Mouse (Mus musculus) stomach, embryonic 15.5 days (tissue): ENCODE measurements around the gene Rad1. TPM values are rescaled to one million over a fixed set of nuclear protein-coding genes. Genes with fewer than 3 reads are reported as not detected.
A peak's percentile ranks its signal among the peaks of the same experiment; 100 is the strongest.
"Not testable (repeated sequence)": the region's sequence is repeated elsewhere in the genome, so short reads cannot be mapped to it uniquely, and the experiment has no call there.

Experiments used
- ATAC-seq: fragments of 200-750 bp; cut with Nextera tagmentation; 2 replicates; pipeline ENCODE4 v1.8.0; 2017; ENCODE audit warnings: low read depth, moderate number of reproducible peaks, moderate TSS enrichment; ENCODE audit not compliant: insufficient read depth, low FRiP score
- H3K27ac ChIP-seq: fragments of 300-500 bp; sonication (generic); 2 replicates; pipeline ENCODE4 v1.5.1; 2015; ENCODE audit warnings: mild to moderate bottlenecking, inconsistent platforms
- H3K27me3 ChIP-seq: fragments of 300-500 bp; sonication (generic); replicated peaks from 2 replicates; pipeline ENCODE4 v1.6.1; 2015; ENCODE audit warnings: inconsistent platforms
- H3K36me3 ChIP-seq: fragments of 300-500 bp; sonication (generic); 2 replicates; pipeline ENCODE4 v1.6.1; 2015; ENCODE audit warnings: inconsistent platforms
- H3K4me1 ChIP-seq: fragments of 300-500 bp; sonication (generic); 2 replicates; pipeline ENCODE4 v1.6.1; 2015; ENCODE audit warnings: inconsistent platforms
- H3K4me2 ChIP-seq: fragments of 300-500 bp; sonication (generic); 2 replicates; pipeline ENCODE4 v1.6.1; 2015; ENCODE audit warnings: mild to moderate bottlenecking, inconsistent platforms
- H3K4me3 ChIP-seq: fragments of 300-500 bp; sonication (generic); replicated peaks from 2 replicates; pipeline ENCODE4 v1.5.1; 2015; ENCODE audit warnings: inconsistent platforms
- H3K9ac ChIP-seq: fragments of 300-500 bp; sonication (generic); 2 replicates; pipeline ENCODE4 v1.6.1; 2015; ENCODE audit warnings: inconsistent platforms
- H3K9me3 ChIP-seq: fragments of 300-500 bp; sonication (generic); 2 replicates; pipeline ENCODE4 v1.6.1; 2016; ENCODE audit warnings: inconsistent platforms
- WGBS: fragments of 180-500 bp; shearing (Covaris S2); methylation state at CpG from one replicate; pipeline ENCODE4 v1.1.7; 2015; 5-methylcytosine and 5-hydroxymethylcytosine counted together
- polyA plus RNA-seq: library from polyadenylated mRNA; unstranded; fragments of >200 nt; fragmentation: Nextera tagmentation; extraction: Ambion mirVana; gene quantifications from 2 replicates; pipeline ENCODE4 v1.2.1, GENCODE M21; 2015

Gene Rad1
- polyA plus RNA-seq, 1 experiment from 2014 or later: 32.7 TPM

GRCm38 (mm10) chr15:10470151-10470831, 15.5 kb upstream of the Rad1 start, which contains the start of gene Dnajc21:
TSS of gene Dnajc21 (minus strand) at chr15:10470516.
- Histone ChIP-seq H3K4me1 (peaks cover 13% of the 10 kb centered on the region; the same call in 1 of the 2 replicates), H3K27me3 (no peaks in the 10 kb centered on the region), H3K4me2 (peak within 1 kb of the TSS; percentile 80), H3K36me3 (0 out of 2 replicates have a peak, but pooled peaks cover 1% of the 10 kb centered on the region), H3K27ac (peak within 1 kb of the TSS; percentile 82), H3K4me3 (peak within 1 kb of the TSS; percentile 80), H3K9ac (peak within 1 kb of the TSS; percentile 65), H3K9me3 (no peaks in the 10 kb centered on the region)
- 0% methylated on average over 43 of the region's 87 CpGs for WGBS
- ATAC-seq: peak; percentile 96

GRCm38 (mm10) chr15:10470941-10471340, 14.9 kb upstream of the Rad1 start:
- Histone ChIP-seq H3K9me3 (no peaks in the 10 kb centered on the region), H3K36me3 (0 out of 2 replicates have a peak, but pooled peaks cover 8% of the 10 kb centered on the region), H3K27ac (peak overlapping the region; percentile 82), H3K27me3 (no peaks in the 10 kb centered on the region), H3K9ac (no peak overlapping the region), H3K4me3 (peak overlapping the region; percentile 80), H3K4me1 (peaks cover 13% of the 10 kb centered on the region; the same call in 1 of the 2 replicates), H3K4me2 (peak overlapping the region; percentile 80)
- 16% methylated on average over 3 of the region's 3 CpGs for WGBS
- no peak for ATAC-seq

GRCm38 (mm10) chr15:10486365-10486839, 584 bp downstream of the Rad1 start:
- under 1% methylated on average over 18 of the region's 18 CpGs for WGBS
- Histone ChIP-seq H3K36me3 (peaks cover 6% of the 10 kb centered on the region; the same call in 1 of the 2 replicates), H3K9me3 (no peaks in the 10 kb centered on the region)

GRCm38 (mm10) chr15:10487246-10487645, 1.4 kb downstream of the Rad1 start:
- Histone ChIP-seq H3K36me3 (peaks cover 12% of the 10 kb centered on the region; the same call in 1 of the 2 replicates), H3K9me3 (no peaks in the 10 kb centered on the region), H3K4me2 (peak overlapping the region; percentile 68), H3K4me3 (no peak overlapping the region; the same call in 1 of the 2 replicates), H3K27me3 (no peaks in the 10 kb centered on the region), H3K27ac (no peak overlapping the region), H3K4me1 (0 out of 2 replicates have a peak, but pooled peaks cover 8% of the 10 kb centered on the region), H3K9ac (no peak overlapping the region)
- ATAC-seq: no peak
- 60% methylated on average over 2 of the region's 2 CpGs for WGBS

More at GRCm38 (mm10) chr15:10486365-10486839, 584 bp downstream of the Rad1 start:
- ATAC-seq: no peak
- H3K4me3 ChIP-seq: peak overlapping the region; percentile 87
- H3K4me2 ChIP-seq: peak overlapping the region; percentile 68
- H3K4me1 ChIP-seq: 0 out of 2 replicates have a peak, but pooled peaks cover 8% of the 10 kb centered on the region
- H3K27ac ChIP-seq: peak overlapping the region; percentile 42
- H3K9ac ChIP-seq: peak overlapping the region; percentile 72
- no peaks in the 10 kb centered on the region for H3K27me3 ChIP-seq

GRCm38 (mm10) chr15:10490101-10490500, 4.3 kb downstream of the Rad1 start:
- Histone ChIP-seq H3K4me1 (0 out of 2 replicates have a peak, but pooled peaks cover 5% of the 10 kb centered on the region), H3K9ac (no peak overlapping the region), H3K27me3 (no peaks in the 10 kb centered on the region), H3K9me3 (no peaks in the 10 kb centered on the region), H3K36me3 (peaks cover 16% of the 10 kb centered on the region; the same call in 1 of the 2 replicates), H3K27ac (no peak overlapping the region), H3K4me3 (no peak overlapping the region), H3K4me2 (no peak overlapping the region)
- ATAC-seq: no peak
- 92% methylated on average over 5 of the region's 5 CpGs for WGBS

- Histone ChIP-seq H3K27ac (no peak overlapping the region), H3K9ac (no peak overlapping the region), H3K4me2 (no peak overlapping the region), H3K4me3 (no peak overlapping the region), H3K4me1 (no peaks in the 10 kb centered on the region), H3K9me3 (no peaks in the 10 kb centered on the region), H3K27me3 (no peaks in the 10 kb centered on the region), H3K36me3 (peaks cover 12% of the 10 kb centered on the region; the same call in 1 of the 2 replicates)
- no peak for ATAC-seq
- WGBS: 92% methylated on average over 11 of the region's 11 CpGs
Measured at GRCm38 (mm10) chr15:10495944-10496343, 10.1 kb downstream of the Rad1 start.

GRCm38 (mm10) chr15:10496696-10497095, 10.9 kb downstream of the Rad1 start:
- 91% methylated on average over 1 of the region's 1 CpGs for WGBS
- H3K27me3 ChIP-seq, H3K9me3 ChIP-seq, H3K27ac ChIP-seq, ATAC-seq, H3K4me3 ChIP-seq, H3K9ac ChIP-seq, H3K4me1 ChIP-seq, H3K36me3 ChIP-seq, H3K4me2 ChIP-seq: not testable (repeated sequence)

- no peak for ATAC-seq
- no peak overlapping the region for H3K4me2 ChIP-seq
- H3K27ac ChIP-seq: no peak overlapping the region
- no peaks in the 10 kb centered on the region for H3K9me3 ChIP-seq
- no peaks in the 10 kb centered on the region for H3K27me3 ChIP-seq
- H3K36me3 ChIP-seq: no peaks in the 10 kb centered on the region
- no peak overlapping the region for H3K9ac ChIP-seq
- H3K4me1 ChIP-seq: no peaks in the 10 kb centered on the region
- 76% methylated on average over 5 of the region's 5 CpGs for WGBS
- no peak overlapping the region for H3K4me3 ChIP-seq
Measured at GRCm38 (mm10) chr15:10499593-10499992, 13.8 kb downstream of the Rad1 start.

GRCm38 (mm10) chr15:10500035-10500434, 14.2 kb downstream of the Rad1 start:
- 75% methylated on average over 5 of the region's 5 CpGs for WGBS
- no peaks in the 10 kb centered on the region for H3K36me3 ChIP-seq
- H3K27me3 ChIP-seq: no peaks in the 10 kb centered on the region
- no peak for ATAC-seq
- H3K9me3 ChIP-seq: no peaks in the 10 kb centered on the region
- H3K4me1 ChIP-seq: no peaks in the 10 kb centered on the region
- H3K27ac ChIP-seq: no peak overlapping the region
- H3K9ac ChIP-seq: no peak overlapping the region
- no peak overlapping the region for H3K4me3 ChIP-seq
- no peak overlapping the region for H3K4me2 ChIP-seq

- WGBS: 55% methylated on average over 11 of the region's 11 CpGs
- Histone ChIP-seq H3K27ac (no peak overlapping the region), H3K9me3 (no peaks in the 10 kb centered on the region), H3K27me3 (no peaks in the 10 kb centered on the region), H3K4me1 (no peaks in the 10 kb centered on the region), H3K4me3 (no peak overlapping the region), H3K4me2 (no peak overlapping the region), H3K9ac (no peak overlapping the region), H3K36me3 (no peaks in the 10 kb centered on the region)
- ATAC-seq: no peak
Measured at GRCm38 (mm10) chr15:10500838-10501719, 15.3 kb downstream of the Rad1 start.

- no peaks in the 10 kb centered on the region for H3K36me3 ChIP-seq
- no peak overlapping the region for H3K9ac ChIP-seq
- no peak overlapping the region for H3K4me3 ChIP-seq
- H3K4me2 ChIP-seq: no peak overlapping the region
- ATAC-seq: no peak
- H3K27ac ChIP-seq: no peak overlapping the region
- no peaks in the 10 kb centered on the region for H3K4me1 ChIP-seq
- 74% methylated on average over 11 of the region's 11 CpGs for WGBS
- H3K9me3 ChIP-seq: no peaks in the 10 kb centered on the region
- no peaks in the 10 kb centered on the region for H3K27me3 ChIP-seq
Measured at GRCm38 (mm10) chr15:10506099-10506498, 20.3 kb downstream of the Rad1 start.
